Mouse (Mus musculus) T-helper 2 cell (primary cell): ENCODE measurements at regions not wholly inside any gene's neighbourhood (a gene's known extent, or its start where the extent isn't known, plus 50 kb on each side); places are given as distances from the start of the nearest gene placed in this dataset.

Experiments used
- in situ Hi-C: fragments of 300-600 bp; cut with MboI, MseI; formaldehyde crosslinking; loops from one replicate; pipeline ENCODE4 v1.15.1; 2025; ENCODE audit warnings: high pct_unique_total_duplicates

DNA sequence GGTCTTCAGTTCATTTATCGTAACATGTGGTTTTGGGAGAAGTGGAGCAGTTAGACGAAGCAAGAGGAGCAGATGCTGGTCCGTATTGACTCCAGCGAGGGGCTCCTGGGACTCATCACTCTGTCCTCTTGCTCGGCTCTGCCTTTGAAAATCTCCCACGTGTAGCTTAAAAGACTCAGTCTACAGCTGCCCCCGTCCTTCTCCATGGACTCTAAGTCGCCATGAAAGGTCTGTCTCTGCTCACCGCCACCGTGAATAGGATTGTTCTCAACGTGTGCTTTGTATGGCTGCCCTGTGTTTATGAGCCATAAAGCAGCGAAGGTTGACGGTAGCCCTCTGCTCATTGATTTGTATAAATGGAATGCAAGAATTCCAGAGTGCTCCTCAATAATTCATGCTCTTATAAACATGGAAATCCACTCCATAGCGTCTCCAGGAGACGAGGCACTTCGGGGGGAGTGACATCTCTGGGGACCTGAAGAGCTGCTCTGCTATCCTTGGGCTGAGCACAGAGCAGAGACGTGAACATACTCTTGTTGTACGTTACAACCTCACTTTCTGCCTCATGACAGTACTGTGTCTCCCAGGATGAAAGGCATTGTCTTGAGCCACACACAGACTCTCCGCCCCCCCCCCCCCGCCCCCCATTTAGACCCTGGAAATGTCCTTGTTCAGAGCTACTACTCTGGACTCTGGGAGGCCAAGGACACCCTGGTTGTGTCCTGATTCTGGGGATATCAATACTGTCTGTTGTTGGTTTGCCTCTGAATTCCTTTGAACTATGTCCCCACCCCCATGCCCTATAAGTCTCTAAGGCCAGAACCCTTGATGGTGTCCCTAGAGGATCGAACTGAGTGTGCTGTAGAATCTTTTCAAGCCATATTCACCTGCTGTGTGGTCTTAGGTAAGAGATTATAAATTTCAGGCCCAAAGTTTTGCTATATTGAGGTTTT is 90.8 kb upstream of the Hdac4 start:
- in situ Hi-C loops: no loop called here

DNA sequence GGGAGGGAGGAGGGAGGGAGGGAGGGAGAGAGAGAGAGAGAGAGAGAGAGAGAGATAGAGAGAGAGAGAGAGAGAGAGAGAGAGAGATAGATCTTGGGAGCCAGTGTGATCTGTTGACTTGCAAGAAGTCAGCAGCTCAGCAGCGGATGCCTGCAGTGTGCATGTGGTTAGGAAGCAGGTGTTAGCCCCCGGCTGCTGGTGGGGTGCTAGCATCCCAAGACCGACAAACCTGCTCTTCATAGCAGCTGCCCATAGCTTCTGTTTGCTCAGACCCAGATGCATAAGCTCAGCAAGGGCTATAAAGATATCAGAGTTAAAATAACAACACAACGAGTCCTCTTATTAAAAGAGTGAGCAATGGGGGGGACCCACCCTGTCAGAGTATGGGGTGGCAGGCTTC is 88.7 kb upstream of the Hdac4 start:
- in situ Hi-C loops: no loop called here

DNA sequence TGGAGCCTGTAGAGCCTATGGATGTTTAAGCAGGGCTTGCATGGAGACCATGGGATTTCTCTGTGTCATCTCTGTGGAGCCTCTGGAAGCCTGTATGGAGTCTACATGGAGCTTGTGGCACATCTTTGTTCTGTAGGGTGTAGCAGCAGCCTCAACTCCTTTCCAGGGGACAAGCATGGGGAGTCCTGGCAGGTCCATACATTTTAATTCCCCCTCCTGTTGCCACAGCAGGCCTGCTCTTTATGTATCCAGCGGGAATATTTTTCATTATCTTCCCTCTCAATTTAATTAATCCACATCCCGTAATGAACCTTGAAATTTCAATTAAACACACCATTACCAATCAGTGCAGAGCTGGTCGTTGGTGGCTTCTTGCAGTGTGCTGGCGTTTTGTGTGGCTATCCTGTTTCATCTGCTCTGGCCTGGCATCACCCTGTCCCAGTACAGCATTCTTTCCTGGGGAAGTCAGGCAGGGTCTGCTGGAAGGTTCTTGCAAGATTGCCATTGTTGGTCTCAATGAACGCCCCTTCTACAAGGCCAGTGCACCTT is 81.8 kb upstream of the Hdac4 start:
- in situ Hi-C loops: no loop called here

DNA sequence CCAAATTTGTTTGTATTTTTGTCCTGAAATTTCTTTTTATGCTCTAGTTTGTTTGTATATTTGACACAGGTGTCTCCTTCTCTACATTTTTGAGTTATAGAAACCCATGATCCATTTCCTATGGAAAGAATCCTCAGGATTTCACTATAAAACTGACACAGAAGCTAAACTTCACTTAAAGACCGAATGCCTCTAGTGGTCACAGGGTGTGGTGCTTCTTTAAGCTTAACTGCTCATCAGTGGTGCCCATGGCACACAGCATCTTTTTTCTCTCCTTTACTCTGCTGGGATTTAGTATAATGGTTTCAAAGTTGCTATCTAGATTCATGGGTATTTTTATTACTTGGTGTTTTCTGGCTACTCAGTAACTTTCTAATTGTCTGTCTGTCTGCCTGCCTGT is 79.9 kb upstream of the Hdac4 start:
- in situ Hi-C loops: no loop called here

DNA sequence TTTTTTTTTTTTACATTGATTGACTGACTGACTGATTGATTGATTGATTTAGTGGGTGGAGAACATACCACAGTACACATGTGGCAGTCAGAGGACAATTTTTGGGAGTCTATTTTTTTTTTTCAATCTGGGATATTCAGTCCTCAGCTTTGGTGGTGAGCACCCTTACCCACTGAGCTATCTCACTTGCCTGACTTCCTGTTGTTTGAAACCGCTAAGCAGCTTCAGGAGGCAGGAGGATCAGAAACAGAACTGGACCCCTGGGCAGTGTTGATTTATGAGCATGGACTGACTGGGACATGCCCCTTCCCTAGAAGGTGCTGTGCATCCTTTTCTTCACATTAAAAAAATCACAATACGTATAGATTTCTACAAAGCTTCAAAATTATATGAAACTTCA is 78.3 kb upstream of the Hdac4 start:
- in situ Hi-C loops: no loop called here

DNA sequence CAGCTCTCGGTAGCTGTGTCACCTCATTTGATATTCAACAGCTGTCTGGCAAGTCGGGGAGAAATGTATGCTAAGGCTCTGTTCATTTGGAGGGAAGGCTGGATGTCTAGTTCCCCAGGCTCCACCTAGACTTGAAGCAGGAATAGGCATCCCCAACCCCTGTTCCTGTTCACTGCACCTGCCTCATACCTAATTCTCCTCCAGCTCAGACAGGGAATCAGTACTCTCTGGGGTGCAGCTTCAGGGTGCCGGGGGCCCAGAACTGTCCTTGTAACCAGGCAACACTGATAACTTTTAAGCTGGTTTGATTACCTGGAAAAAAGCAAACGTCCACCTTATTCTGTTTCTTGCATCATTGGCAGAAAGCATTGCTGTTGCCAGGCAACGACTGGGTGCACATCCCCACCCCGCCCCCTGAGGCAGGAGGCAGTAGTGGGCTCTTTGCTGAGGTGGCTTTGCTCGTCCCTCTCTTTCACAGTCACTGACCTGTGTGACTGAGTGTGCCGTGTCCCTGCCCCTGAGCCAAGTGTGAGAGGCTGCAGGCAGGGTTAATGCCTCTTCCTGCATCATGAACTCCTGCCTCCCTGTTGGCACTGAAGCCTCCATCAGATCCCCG is 76.3 kb upstream of the Hdac4 start:
- in situ Hi-C loops: no loop called here

DNA sequence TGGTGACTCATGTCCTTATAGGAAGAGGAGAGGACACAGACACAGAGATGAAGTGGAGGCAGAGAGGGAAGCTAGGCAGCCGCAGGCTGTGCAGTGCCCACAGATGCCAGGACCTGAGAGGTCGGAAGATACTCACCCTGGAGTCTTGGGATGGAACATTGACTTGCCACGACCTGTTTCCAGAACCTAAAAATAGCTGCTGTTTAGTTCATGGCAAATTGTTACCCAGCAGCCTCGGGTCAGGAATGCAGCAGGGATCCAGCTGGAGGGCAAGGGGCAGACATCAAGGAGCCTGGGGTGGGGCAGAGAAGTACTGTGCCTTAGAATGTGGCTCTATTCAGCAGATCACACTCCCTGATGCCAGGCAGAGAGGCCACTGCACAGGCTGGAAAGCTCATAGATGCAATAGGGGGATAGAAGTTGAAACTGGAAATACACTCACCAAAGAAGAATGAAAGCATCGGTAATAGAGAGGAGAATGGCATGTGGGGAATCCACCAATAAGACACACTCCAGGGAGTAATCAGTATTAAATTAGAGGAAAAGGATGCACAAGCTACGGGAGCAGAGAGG is 75.1 kb upstream of the Hdac4 start:
- in situ Hi-C loops: no loop called here

DNA sequence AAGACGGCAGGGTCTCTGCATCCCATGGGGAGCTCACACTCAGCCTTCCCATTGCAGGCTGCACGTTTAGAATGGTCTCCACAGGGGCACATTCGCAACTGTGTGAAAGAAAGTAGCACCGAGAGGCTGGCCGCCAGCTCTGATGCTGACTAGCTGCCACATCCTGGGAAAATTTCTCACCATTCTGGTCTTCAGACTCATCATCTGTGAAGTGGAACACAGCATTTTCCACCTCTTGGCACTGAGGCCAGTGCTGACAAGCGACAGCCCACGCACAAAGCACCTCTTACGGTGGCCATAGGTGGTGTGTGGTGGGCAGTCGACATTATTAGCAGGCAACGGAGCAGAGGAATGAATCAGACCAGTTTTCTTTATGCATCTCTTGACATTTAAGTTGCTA is 74.0 kb upstream of the Hdac4 start:
- in situ Hi-C loops: no loop called here

DNA sequence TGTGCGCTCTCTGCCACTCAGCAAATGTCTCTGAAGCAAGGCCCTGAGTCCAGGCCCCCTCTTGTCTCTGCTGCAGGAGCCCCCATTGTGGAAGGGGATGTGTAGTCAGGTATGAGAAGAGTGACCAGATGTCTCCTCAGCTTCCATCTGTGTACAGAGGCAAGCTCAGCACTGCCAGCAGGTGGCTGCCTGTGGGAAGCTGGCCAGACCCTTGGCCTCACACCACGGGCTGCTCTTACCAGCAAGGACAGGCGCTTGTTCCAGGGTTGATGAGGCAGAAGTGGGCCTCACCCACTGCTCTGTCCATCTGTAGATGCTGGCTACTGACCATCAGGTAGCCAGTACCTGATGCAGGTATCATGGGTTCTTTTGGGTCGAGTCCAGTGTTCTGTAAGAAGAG is 69.4 kb upstream of the Hdac4 start:
- in situ Hi-C loops: no loop called here

DNA sequence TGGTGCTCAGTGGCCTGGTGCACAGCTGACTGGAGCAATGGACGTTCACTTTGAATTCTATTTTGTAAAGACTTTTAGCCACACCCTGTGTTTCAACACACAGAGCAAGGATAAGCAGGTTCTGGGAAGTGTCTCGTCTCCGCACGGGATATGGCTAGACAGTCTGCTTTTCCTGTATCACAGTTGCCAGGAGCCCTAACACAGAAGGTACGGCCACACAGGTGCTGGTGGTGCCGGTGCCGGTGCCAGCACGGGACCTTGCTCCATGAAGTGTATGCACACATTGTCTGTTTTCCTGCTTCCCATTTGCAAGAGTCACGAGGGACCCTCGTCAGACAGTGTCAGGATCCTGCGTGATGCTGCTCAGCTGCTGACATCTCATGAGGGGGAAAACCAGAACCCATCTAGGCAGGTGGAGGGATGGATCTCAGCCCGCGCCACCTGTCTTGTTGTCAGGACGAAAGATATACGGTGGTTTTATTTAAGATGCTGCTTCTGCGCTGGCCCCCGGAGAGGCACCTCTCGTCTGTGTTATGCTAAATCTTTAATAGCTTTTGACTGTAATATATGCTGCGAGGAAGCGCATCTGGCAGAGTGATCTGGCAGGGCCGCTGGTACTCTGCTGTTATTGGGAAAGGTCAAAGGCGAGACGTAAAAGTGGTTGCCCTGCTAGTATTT is 64.4 kb upstream of the Hdac4 start:
- in situ Hi-C loops: no loop called here

DNA sequence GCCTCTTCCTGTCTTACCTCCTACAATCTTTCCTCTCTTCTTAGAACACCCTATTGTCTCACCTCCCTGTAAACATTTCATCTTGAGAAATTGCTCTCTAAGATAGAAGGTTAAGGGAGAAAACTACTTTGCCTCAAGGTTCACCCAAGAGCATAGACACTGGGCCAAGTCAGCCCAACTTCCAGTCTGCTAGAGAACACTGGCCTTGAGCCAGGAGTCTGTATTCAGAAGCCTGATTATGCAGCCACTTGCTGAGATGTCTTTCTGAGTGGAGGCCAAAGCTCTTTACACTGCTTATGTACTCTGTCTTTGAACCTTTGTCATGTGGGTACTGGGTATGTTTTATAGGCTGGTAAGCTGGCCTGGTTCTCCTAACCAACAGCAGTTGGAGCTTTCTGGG is 62.5 kb upstream of the Hdac4 start:
- in situ Hi-C loops: no loop called here

DNA sequence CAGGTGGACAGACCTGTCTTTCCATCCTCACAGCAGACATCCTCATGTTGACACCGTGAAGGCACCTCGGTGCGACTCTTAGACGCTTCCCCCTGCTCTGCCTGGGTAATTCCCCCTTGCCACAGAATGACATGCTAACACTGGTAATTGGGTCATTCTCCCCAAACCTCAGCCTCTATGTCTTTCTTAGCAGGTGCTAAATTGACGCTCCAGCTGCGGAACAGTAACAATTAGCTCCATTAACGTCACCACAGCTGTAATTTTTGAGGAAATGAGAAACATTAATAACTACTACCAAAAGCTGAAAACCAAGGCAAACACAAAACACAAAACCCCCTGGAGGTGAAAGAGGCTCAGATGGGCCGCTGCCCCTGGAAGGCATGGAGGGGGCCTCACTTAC is 57.6 kb upstream of the Hdac4 start:
- in situ Hi-C loops: no loop called here

DNA sequence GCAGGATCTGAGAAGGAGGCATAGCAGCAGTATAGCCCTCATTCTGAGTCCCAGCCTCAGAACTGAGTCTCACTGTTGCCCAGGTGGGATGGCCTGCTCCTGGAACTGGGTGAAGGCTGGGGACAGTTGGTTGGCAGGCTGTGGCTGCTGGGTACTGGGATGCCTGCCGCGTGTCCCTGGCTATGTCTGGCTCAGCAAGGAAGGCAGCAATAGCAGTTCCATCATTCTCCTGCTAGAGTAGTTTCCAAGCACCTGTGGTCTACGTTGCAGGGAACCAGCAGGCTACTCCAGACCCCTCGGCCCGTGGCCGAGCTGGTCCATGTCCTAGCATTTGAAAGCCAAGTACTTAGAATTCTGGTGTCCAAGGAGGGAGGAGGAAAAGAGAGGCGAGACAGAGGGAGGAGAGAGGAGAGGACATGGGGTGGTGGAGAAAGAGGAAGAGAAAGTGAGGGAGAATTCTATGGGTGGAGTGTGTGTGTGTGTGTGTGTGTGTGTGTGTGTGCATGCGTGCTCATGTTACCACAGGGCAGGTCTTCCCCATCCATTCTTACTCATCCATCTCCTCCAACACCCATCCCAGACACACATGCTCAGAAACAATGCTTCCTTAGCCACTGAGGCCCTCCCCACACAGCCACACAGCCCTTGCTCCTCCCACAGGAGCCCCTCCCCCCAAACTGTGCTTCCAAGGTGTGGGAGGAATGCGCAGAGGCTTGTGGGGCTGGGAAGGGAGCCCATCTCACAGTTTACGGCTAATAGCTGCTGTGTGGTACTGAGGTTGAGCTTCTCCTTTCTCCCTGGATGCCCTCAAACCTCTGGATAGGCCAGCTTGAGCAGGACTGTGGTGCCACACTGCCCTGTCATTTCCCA is 55.3 kb upstream of the Hdac4 start:
- in situ Hi-C loops: no loop called here
